Mouse (Mus musculus): ENCODE data around the gene Theg. TPM values are rescaled to one million over a fixed set of nuclear protein-coding genes. Genes with fewer than 3 reads are reported as not detected.

The Theg gene
- polyA plus RNA-seq, 1 experiment from 2014 or later = not detected

- DNase-seq (ENCODE audit: low spot score) = no peak
Measured at GRCm38 (mm10) chr10:79537271-79537670, 49.9 kb downstream of the Theg start.

- no peak for DNase-seq (ENCODE audit: low spot score)
Measured at GRCm38 (mm10) chr10:79536461-79537080, 50.6 kb downstream of the Theg start.

DNA sequence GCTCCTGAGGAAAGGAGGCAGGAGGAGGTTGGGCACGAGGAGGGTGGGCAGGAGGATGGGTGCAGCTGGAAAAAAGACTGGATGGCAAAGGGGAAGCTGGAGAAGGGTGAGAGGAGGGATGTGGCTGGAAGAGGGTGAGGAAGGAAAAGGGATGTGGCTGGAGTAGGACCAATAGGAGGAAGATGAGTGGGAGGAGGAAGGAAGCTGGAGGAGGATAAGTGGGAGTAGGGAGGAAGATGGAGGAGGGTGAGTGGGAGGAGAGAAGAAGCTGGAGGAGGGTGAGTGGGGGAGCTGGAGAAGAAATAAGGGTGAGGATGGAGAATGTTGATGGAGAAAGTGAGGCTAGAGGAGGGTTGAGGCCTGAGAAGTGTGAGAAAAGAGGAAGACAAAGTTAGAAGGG is 51.7 kb downstream of the Theg start:
- no peak for DNase-seq (ENCODE audit: low spot score)

DNA sequence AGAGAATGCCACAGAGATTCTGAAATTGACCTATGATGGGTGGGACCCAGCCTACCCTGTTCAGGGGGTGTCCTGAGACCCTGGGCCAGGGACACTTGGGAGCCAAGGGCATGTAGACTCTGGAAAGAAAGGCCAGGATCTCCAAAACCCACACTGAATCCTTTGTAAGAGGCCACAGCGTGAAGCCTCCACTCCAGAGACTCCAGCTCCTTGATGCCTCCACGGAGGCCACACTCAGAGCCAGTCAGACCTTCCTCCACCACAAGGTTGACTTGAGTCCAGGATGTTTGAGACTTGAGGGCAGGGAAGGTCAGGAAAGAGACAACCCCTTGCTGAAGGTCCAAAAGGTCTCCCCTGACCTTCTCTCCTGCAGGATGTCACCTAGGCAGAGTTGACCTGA is 52.7 kb downstream of the Theg start:
- no peak for DNase-seq (ENCODE audit: low spot score)

- DNase-seq (ENCODE audit: low spot score) = peak; percentile 36
Measured at GRCm38 (mm10) chr10:79533126-79533911, 53.8 kb downstream of the Theg start, which contains the start of gene Plpp2. Gene Plpp2 (minus strand): TSS chr10:79533796.

GRCm38 (mm10) chr10:79532678-79533077 is 54.5 kb downstream of the Theg start:
- no peak for DNase-seq (ENCODE audit: low spot score)

GRCm38 (mm10) chr10:79531593-79531992 is 55.5 kb downstream of the Theg start:
- DNase-seq (ENCODE audit: low spot score) = no peak

DNA sequence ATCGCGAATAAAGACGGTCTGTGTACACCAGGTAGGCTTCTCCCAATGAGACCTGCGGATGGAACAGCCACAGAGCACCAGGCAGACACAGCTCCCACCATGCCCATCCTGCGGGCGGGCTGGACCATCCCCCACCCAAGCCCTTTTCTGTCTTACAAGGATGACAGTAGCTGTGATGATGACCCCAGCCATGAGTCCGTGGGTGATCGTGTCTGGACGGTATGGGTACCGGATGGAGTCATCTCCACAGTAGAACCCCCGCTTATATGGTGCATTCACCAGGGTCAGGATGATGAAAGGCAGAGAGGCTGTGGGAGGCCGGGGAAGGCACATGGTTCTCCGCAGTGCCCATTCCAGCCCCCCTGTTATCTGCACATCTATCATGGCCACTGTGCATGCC is 56.4 kb downstream of the Theg start:
- DNase-seq (ENCODE audit: low spot score) = no peak

- DNase-seq (ENCODE audit: low spot score) = no peak
Measured at GRCm38 (mm10) chr10:79530241-79530640, 56.9 kb downstream of the Theg start.

DNA sequence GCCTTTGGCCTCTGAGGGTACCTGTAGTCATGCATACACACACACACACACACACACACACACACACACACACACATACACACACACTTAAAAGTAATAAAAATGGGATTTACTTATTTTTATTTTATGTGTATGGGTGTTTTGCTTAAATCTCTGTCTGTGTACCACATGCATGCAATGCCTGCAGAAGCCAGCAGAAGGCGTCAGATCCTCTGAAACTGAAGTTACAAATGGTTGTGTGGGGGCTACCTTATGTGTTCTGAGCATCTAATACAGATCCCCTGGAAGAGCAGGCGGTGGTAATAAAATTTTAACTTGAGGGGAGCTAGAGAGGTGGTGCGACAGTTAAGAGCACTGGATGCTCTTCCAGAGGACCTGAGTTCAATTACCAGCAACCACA is 59.0 kb downstream of the Theg start:
- no peak for DNase-seq (ENCODE audit: low spot score)

GRCm38 (mm10) chr10:79527453-79527845 is 59.7 kb downstream of the Theg start:
- no peak for DNase-seq (ENCODE audit: low spot score)

GRCm38 (mm10) chr10:79526661-79527452 is 60.3 kb downstream of the Theg start:
- DNase-seq (ENCODE audit: low spot score) = no peak

Small RNA genes lying within 50 kb of the gene (microRNA-seq; reads per million reads assigned to microRNA genes)
- not detected for gene Mir6909 (ENCODE audit: borderline number of aligned reads)

Other genes with a start within 250 kb of the Theg start
- not detected in 2 replicates for gene Vmn2r82, start 230.8 kb downstream of the Theg start, polyA plus RNA-seq (2015; fragmentation: Nextera tagmentation; extraction: Ambion mirVana)
- not detected in 2 replicates for gene Vmn2r83, start 118.6 kb downstream of the Theg start, polyA plus RNA-seq (2015; fragmentation: Nextera tagmentation; extraction: Ambion mirVana)
- gene Plpp2, start 53.5 kb downstream of the Theg start, polyA plus RNA-seq (2015; fragmentation: Nextera tagmentation; extraction: Ambion mirVana) = 3.3 and 4.2 TPM in 2 replicates
- gene Mier2, start 32.1 kb downstream of the Theg start, polyA plus RNA-seq (2015; fragmentation: Nextera tagmentation; extraction: Ambion mirVana) = 32.4 and 32.7 TPM in 2 replicates
- gene C2cd4c, start 26.7 kb upstream of the Theg start, polyA plus RNA-seq (2015; fragmentation: Nextera tagmentation; extraction: Ambion mirVana) = not detected in 2 replicates
- 0.24 and 0.26 TPM in 2 replicates for gene Shc2, start 50.6 kb upstream of the Theg start, polyA plus RNA-seq (2015; fragmentation: Nextera tagmentation; extraction: Ambion mirVana)
- gene Odf3l2, start 58.4 kb upstream of the Theg start, polyA plus RNA-seq (2015; fragmentation: Nextera tagmentation; extraction: Ambion mirVana) = 0.10 TPM in 1 of 2 replicates, not detected in the other
- gene Madcam1, start 77.2 kb upstream of the Theg start, polyA plus RNA-seq (2015; fragmentation: Nextera tagmentation; extraction: Ambion mirVana) = 2.4 and 3.4 TPM in 2 replicates
- gene Tpgs1, start 82.0 kb upstream of the Theg start, polyA plus RNA-seq (2015; fragmentation: Nextera tagmentation; extraction: Ambion mirVana) = 56.0 and 58.2 TPM in 2 replicates
- gene Cdc34, start 94.9 kb upstream of the Theg start, polyA plus RNA-seq (2015; fragmentation: Nextera tagmentation; extraction: Ambion mirVana) = 138 and 141 TPM in 2 replicates
- 0.35 and 0.48 TPM in 2 replicates for gene Gzmm, start 101.7 kb upstream of the Theg start, polyA plus RNA-seq (2015; fragmentation: Nextera tagmentation; extraction: Ambion mirVana)
- gene Bsg, start 117.2 kb upstream of the Theg start, polyA plus RNA-seq (2015; fragmentation: Nextera tagmentation; extraction: Ambion mirVana) = 376 and 398 TPM in 2 replicates
- gene Hcn2, start 129.3 kb upstream of the Theg start, polyA plus RNA-seq (2015; fragmentation: Nextera tagmentation; extraction: Ambion mirVana) = 0.05 TPM in 1 of 2 replicates, not detected in the other
- gene Polrmt, start 159.2 kb upstream of the Theg start, polyA plus RNA-seq (2015; fragmentation: Nextera tagmentation; extraction: Ambion mirVana) = 35.2 and 39.5 TPM in 2 replicates
- gene Fgf22, start 167.7 kb upstream of the Theg start, polyA plus RNA-seq (2015; fragmentation: Nextera tagmentation; extraction: Ambion mirVana) = 0.23 TPM in 1 of 2 replicates, not detected in the other
- 74.1 and 80.0 TPM in 2 replicates for gene Rnf126, start 179.6 kb upstream of the Theg start, polyA plus RNA-seq (2015; fragmentation: Nextera tagmentation; extraction: Ambion mirVana)
- 5.4 and 6.0 TPM in 2 replicates for gene Fstl3, start 189.9 kb upstream of the Theg start, polyA plus RNA-seq (2015; fragmentation: Nextera tagmentation; extraction: Ambion mirVana)
- 31.6 and 32.5 TPM in 2 replicates for gene Prss57, start 203.6 kb upstream of the Theg start, polyA plus RNA-seq (2015; fragmentation: Nextera tagmentation; extraction: Ambion mirVana)
- 50.5 and 51.3 TPM in 2 replicates for gene Palm, start 206.2 kb upstream of the Theg start, polyA plus RNA-seq (2015; fragmentation: Nextera tagmentation; extraction: Ambion mirVana)
- gene Misp, start 233.7 kb upstream of the Theg start, polyA plus RNA-seq (2015; fragmentation: Nextera tagmentation; extraction: Ambion mirVana) = 7.5 and 10.5 TPM in 2 replicates